Mouse (Mus musculus): Measurements from ENCODE around the gene Cdt1. TPM values are rescaled to one million over a fixed set of nuclear protein-coding genes. Genes with fewer than 3 reads are reported as not detected.

Cdt1 gene
- 10 to 100 TPM; 14.7 to 17.1 TPM for total RNA-seq (2021)
- long read RNA-seq, experiment 1, transcript Cdt1-201 (10 exons, 2,189 nt), result major isoform, 17 of 26 reads
- long read RNA-seq, experiment 1, partial matches to known transcripts, result 7 of 26 reads
- long read RNA-seq, experiment 1, other reads (novel, unspliced or antisense), result 1 of 26 reads
- long read RNA-seq, experiment 2, transcript Cdt1-201 (10 exons, 2,189 nt), result major isoform, 26 of 39 reads
- long read RNA-seq, experiment 2, partial matches to known transcripts, result 8 of 39 reads
- long read RNA-seq, experiment 2, other reads (novel, unspliced or antisense), result 4 of 39 reads

- peak; percentile 93 to 96 for DNase-seq (ENCODE audit: low spot score in 2 of 2)
These were observed at the start of gene Cdt1 for GRCm38 (mm10) chr8:122567361-122568108. Gene Cdt1 (plus strand): TSS chr8:122568015.

DNA sequence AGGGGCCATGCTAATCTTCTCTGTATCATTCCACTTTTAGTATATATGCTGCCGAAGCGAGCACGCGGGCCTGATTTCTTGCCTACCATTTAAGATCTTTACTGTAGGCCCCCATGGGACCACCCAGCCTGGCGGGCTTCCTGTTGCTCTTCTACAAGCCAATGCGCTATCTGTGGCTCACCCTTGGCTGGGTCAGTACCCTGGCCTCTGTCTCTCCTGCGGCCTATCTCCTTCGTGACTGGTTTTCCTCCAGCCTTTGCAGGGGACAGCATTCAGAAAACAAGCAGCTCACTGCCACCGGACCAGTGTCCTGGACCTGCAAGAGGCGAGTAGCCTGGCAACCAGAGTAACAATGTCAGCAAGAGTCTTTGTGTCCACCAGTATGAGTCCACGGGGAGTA lies 47.2 kb upstream of the Cdt1 start:
- no peak for DNase-seq (ENCODE audit: low spot score in 2 of 2)

GRCm38 (mm10) chr8:122522796-122523651 lies 44.8 kb upstream of the Cdt1 start:
- DNase-seq (ENCODE audit: low spot score in 2 of 2), result peak in 1 of 2 experiments; percentile 55

- no peak for DNase-seq (ENCODE audit: low spot score in 2 of 2)
These were observed 44.0 kb upstream of the Cdt1 start for GRCm38 (mm10) chr8:122523652-122524360.

DNA sequence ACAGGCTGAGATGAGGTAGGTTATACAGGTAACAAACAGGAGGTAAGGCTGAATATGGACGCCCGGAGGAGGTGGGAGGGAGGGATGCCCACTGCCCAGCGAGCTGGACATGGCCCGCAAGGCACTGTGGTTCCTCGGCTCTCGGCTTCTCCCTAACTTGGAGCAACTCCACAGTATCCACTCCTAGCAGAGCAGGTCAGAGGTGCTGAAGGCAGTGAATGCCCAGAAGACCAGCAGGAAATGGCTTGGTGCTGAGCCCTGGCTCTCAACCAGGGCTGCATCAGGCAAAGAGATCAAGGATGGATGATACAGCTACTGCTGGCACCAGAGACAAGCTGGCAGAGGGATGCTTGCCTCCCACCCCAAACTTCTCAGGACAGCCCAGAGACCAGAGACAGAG lies 43.3 kb upstream of the Cdt1 start:
- no peak for DNase-seq (ENCODE audit: low spot score in 2 of 2)

DNA sequence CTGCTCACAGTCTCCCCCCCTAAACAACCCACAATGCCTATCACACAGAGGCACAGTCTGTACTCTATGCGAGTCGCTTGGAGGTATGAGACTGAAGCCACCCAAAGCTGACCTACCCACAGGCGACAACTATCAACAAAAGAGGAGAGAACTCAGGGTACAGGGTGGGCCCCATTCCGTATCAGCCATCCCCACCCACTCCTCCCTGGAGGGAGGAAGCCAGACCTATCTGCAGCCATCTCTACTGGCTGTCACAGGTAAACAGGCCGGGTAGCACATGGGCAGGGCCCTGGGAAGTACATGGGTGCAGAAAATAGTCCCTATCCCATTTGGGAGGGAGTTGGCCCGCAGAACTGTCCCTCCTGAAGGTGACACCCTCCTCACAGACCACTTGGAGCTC lies 42.8 kb upstream of the Cdt1 start:
- DNase-seq (ENCODE audit: low spot score in 2 of 2), result no peak

- DNase-seq (ENCODE audit: low spot score in 2 of 2), result no peak
These were observed 41.7 kb upstream of the Cdt1 start for GRCm38 (mm10) chr8:122526084-122526483.

DNA sequence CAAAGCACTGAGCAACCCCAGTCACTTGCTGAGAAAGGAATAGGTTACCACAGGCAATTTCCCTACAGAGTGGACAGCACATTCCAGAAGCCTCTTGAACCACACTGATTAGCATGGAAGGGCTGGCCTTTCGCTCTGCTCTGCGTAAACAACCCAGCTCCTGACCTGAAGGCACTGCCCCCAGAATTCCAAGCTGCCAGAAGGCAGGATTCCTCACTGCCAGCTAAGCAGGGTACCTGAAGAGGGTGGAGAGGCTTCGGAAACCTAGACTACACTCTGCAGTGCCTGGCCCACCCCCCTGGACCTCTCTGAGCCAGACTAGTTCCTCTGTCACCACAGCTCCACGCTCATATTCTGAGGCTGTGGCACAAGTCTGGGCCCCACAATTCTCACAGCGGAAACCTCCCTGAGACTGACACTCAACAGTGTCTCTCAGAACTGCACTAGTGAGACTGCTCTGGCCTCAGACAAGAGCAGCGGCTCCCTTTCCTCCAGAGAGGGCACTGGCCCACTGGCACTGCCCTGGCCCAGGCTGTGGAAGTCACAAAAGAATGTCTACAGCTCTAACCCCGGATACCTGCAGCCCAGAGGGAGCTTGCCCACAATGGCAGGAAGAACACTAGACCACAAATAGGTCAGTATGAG lies 41.2 kb upstream of the Cdt1 start:
- no peak for DNase-seq (ENCODE audit: low spot score in 2 of 2)

DNA sequence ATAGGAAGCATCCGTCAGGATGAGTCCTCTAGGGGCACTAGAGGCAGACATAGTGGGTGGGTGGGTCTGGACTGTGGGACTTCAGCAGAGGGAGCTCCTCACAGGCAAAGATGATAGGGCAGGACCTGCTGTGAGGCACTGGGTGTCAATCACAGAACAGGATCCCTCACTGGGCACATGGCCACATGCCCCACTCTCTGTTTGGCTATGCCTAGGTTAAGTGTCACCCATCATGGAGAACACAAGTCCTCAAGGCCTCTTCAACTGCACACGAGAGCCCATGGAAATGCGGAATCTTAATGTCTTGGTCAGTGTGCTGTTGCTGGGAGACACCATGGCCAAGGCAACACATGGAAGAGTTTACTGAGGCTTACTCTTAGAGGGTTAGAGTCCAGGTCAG lies 39.9 kb upstream of the Cdt1 start:
- DNase-seq (ENCODE audit: low spot score in 2 of 2), result no peak

- no peak for DNase-seq (ENCODE audit: low spot score in 2 of 2)
These were observed 38.7 kb upstream of the Cdt1 start for GRCm38 (mm10) chr8:122529159-122529558.

DNA sequence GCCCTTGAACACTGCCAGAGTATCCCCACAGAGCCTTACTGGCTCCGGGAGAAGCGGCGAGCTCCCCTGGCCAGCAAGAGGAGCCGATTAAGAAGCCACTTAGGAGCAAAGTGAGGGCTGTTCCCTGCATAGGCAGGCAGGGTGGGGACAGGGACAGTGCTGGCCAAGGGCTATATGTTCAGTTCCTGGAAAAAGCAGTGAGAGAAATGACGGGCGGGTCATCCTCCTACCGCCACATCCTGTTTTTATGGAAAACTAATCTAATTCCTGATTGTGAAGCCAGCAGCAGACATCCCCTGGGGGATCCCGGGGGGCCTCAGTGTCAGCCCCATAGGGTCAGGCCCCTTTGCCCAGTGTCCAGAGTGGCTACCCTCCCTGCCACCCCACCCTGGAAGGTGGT lies 36.5 kb upstream of the Cdt1 start:
- DNase-seq (ENCODE audit: low spot score in 2 of 2), result no peak

DNA sequence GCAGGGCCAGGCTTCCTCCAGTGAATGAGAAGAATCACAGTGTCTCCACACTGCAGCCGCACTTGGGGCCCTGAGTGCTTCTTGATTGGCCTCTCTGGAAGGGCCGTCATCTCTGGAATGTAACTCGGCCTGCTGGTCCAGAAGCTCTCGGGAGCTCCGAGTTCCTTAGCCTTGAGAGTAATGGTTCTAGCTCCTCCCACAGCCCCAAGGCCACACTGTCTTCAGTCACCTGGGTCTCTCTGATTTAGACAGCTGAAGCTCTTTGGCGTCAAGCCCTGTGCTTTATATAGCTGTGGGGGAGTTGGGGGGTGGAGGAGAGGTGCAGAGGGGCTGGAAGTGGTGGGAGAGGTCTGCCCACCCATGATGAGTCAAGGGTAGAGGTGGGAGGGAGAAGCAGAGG lies 30.8 kb upstream of the Cdt1 start:
- DNase-seq (ENCODE audit: low spot score in 2 of 2), result no peak

- no peak for DNase-seq (ENCODE audit: low spot score in 2 of 2)
These were observed 30.0 kb upstream of the Cdt1 start for GRCm38 (mm10) chr8:122537812-122538211.

- no peak for DNase-seq (ENCODE audit: low spot score in 2 of 2)
These were observed 29.3 kb upstream of the Cdt1 start for GRCm38 (mm10) chr8:122538310-122539076.

DNA sequence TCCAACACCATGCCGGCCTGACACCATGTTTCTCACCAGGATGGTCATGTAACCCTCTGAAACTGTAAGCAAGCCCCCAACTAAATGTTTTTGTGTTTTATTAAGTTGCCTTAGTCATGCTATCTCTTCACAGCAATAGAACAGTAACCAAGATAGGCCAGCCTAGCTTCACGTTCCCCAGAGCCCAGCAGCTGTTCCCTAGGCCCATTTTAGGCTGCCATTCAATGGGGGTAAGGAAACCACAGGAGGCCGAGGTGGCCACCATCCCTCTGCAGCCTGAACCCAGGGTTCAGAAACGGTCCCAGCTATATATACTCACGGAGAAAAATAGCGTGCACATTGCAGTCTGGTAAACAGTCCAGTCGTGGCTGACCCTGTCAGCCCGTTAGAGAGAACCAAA lies 23.7 kb upstream of the Cdt1 start:
- no peak for DNase-seq (ENCODE audit: low spot score in 2 of 2)

DNA sequence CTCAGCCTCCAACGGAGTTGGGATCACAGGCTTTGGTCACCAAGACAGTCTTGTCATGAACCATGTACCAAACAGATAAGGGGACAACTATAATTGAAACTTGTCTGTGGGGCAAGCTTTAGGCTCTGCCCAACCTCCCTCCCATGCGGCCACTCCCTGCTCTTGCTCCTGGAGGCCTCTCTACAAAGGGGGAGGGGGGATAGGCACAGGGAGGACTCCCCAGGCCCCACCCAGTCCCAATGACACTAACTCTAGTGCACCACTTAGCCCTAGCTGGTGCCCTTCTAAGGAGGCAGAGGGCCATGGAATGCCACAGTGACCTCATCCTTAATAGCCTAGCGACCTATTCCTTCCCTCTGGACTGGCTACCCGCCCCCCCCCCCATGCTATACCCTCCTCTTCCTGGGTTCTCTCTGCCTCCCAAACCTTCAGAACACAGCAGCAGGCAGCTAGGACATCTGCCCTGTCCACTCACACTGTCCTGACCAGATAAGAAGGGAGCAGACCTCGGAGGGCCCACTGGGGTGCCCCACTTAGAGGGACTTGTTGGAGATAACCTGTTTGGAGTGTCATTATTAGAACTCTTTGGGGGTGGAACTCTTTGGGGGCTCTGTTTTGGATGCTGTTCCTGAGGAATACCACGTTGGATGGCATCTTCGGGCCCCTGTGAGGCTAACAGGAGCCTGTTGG lies 21.6 kb upstream of the Cdt1 start:
- no peak for DNase-seq (ENCODE audit: low spot score in 2 of 2)

- DNase-seq (ENCODE audit: low spot score in 2 of 2), result peak in 1 of 2 experiments; percentile 47
These were observed 20.9 kb upstream of the Cdt1 start for GRCm38 (mm10) chr8:122546811-122547453.

DNA sequence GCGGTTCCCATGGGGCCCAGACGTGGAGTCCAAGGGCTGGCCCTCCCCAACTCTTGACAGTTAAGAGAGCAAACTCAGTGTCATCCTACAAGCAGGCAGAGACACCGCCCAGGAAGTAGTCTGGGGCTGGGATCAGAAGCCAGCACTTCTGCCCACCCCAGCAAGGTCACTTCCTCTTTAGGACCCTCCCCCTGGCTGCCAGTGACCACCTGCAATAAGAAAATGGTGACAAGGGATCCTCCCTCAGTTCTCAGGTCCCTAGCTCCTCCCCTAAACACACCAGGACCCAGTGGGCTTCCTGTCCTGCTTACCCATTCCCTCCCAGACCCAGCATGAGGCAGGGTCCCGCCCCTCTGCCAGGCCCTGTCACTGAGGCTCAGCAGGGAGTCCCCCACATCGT lies 20.0 kb upstream of the Cdt1 start:
- DNase-seq (ENCODE audit: low spot score in 2 of 2), result no peak

DNA sequence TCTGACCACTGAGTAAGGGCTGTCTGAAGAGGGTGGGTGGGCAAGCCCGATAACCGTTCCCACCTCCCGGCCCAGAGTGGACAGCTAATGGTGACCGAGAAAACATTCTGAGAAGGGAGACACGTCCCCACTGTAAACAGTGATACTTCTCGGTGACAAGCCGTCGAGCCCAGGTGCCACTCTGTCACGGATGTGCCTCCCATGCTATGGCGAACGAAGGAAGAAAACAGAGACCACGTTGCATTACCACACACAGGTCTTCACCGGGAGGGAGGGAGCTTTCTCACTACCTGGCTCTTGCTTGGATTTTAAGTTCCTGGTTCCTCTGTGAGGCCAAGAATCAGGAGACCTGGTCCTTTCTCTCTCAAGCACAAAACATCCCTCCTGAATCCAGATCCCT lies 19.5 kb upstream of the Cdt1 start:
- no peak for DNase-seq (ENCODE audit: low spot score in 2 of 2)

Data from gastrocnemius, postnatal 4 days (tissue).